Mouse (Mus musculus) heart, embryonic 15.5 days (tissue): ENCODE data around the gene Hist1h3c. TPM values are rescaled to one million over a fixed set of nuclear protein-coding genes. Genes with fewer than 3 reads are reported as not detected.
"Not testable (repeated sequence)": the region's sequence is repeated elsewhere in the genome, so short reads cannot be mapped to it uniquely, and the experiment has no call there.

Source experiments
- ATAC-seq: fragments of 200-750 bp; cut with Nextera tagmentation; replicated peaks from 2 replicates; pipeline ENCODE4 v1.8.0; 2017; ENCODE audit warnings: low read depth, moderate TSS enrichment; ENCODE audit not compliant: insufficient number of reproducible peaks, insufficient read depth, low FRiP score
- H3K27ac ChIP-seq: fragments of 300-500 bp; sonication (generic); 2 replicates; pipeline ENCODE4 v1.5.1; 2015; ENCODE audit warnings: mild to moderate bottlenecking, inconsistent platforms
- H3K27me3 ChIP-seq: fragments of 300-500 bp; sonication (generic); 2 replicates; pipeline ENCODE4 v1.6.1; 2015; ENCODE audit warnings: inconsistent platforms
- H3K36me3 ChIP-seq: fragments of 300-500 bp; sonication (generic); 2 replicates; pipeline ENCODE4 v1.6.1; 2015; ENCODE audit warnings: mild to moderate bottlenecking, inconsistent platforms
- H3K4me1 ChIP-seq: fragments of 300-500 bp; sonication (generic); replicated peaks from 2 replicates; pipeline ENCODE4 v1.6.1; 2015; ENCODE audit warnings: inconsistent platforms
- H3K4me2 ChIP-seq: fragments of 300-500 bp; sonication (generic); 2 replicates; pipeline ENCODE4 v1.6.1; 2015; ENCODE audit warnings: inconsistent platforms, mild to moderate bottlenecking, moderate library complexity
- H3K4me3 ChIP-seq: fragments of 300-500 bp; sonication (generic); 2 replicates; pipeline ENCODE4 v1.5.1; 2015; ENCODE audit warnings: mild to moderate bottlenecking, inconsistent platforms
- H3K9ac ChIP-seq: fragments of 300-500 bp; sonication (generic); 2 replicates; pipeline ENCODE4 v1.6.1; 2015; ENCODE audit warnings: mild to moderate bottlenecking, inconsistent platforms
- H3K9me3 ChIP-seq: fragments of 300-500 bp; sonication (generic); replicated peaks from 2 replicates; pipeline ENCODE4 v1.6.1; 2016; ENCODE audit warnings: inconsistent platforms
- WGBS: fragments of 180-500 bp; shearing (Covaris S2); methylation state at CpG from one replicate; pipeline ENCODE4 v1.1.7; 2015; ENCODE audit warnings: mixed read lengths; 5-methylcytosine and 5-hydroxymethylcytosine counted together
- polyA plus RNA-seq: library from polyadenylated mRNA; unstranded; fragments of >200 nt; fragmentation: Nextera tagmentation; extraction: Ambion mirVana; gene quantifications from 2 replicates; pipeline ENCODE4 v1.2.1, GENCODE M21; 2015

Hist1h3c gene
- polyA plus RNA-seq, 1 experiment from 2014 or later = 2.0 TPM

GRCm38 (mm10) chr13:23755000-23755399 lies 9.6 kb upstream of the Hist1h3c start:
- H3K4me1 ChIP-seq = peaks cover 15% of the 10 kb centered on the region
- no peak overlapping the region for H3K9ac ChIP-seq
- no peaks in the 10 kb centered on the region for H3K9me3 ChIP-seq
- H3K27ac ChIP-seq = no peak overlapping the region
- no peaks in the 10 kb centered on the region for H3K36me3 ChIP-seq
- ATAC-seq = no peak
- H3K4me3 ChIP-seq = no peak overlapping the region
- H3K27me3 ChIP-seq = no peaks in the 10 kb centered on the region
- H3K4me2 ChIP-seq = no peak overlapping the region

GRCm38 (mm10) chr13:23753314-23754078 lies 8.1 kb upstream of the Hist1h3c start:
- Histone ChIP-seq H3K9ac (no peak overlapping the region), H3K4me1 (peaks cover 13% of the 10 kb centered on the region), H3K4me2 (peak overlapping the region; percentile 79), H3K27ac (peak overlapping the region; percentile 3; the same call in 1 of the 2 replicates), H3K36me3 (no peaks in the 10 kb centered on the region), H3K9me3 (no peaks in the 10 kb centered on the region), H3K4me3 (no peak overlapping the region), H3K27me3 (no peaks in the 10 kb centered on the region)
- ATAC-seq = no peak
- WGBS = 57% methylated on average over 4 of the region's 4 CpGs

- 11% methylated on average over 6 of the region's 6 CpGs for WGBS
- peak overlapping the region; percentile 52 for H3K9ac ChIP-seq
- peak overlapping the region; percentile 68 for H3K27ac ChIP-seq
- no peaks in the 10 kb centered on the region for H3K9me3 ChIP-seq
- H3K4me1 ChIP-seq = peaks cover 17% of the 10 kb centered on the region
- no peaks in the 10 kb centered on the region for H3K36me3 ChIP-seq
- no peak for ATAC-seq
- peak overlapping the region; percentile 79 for H3K4me2 ChIP-seq
- H3K27me3 ChIP-seq = no peaks in the 10 kb centered on the region
- H3K4me3 ChIP-seq = peak overlapping the region; percentile 41
Observed at GRCm38 (mm10) chr13:23752742-23753172, 7.4 kb upstream of the Hist1h3c start.

GRCm38 (mm10) chr13:23752067-23752741 lies 6.8 kb upstream of the Hist1h3c start, which contains the start of gene Hist1h3b:
TSS of gene Hist1h3b (plus strand) at chr13:23752267.
- WGBS = under 1% methylated on average over 16 of the region's 47 CpGs
- ATAC-seq = peak; percentile 83
- not testable (repeated sequence) for H3K9me3 ChIP-seq, H3K27me3 ChIP-seq, H3K36me3 ChIP-seq
- Histone ChIP-seq H3K27ac (peak within 1 kb of the TSS; percentile 94), H3K4me3 (peak within 1 kb of the TSS; percentile 50), H3K9ac (peak within 1 kb of the TSS; percentile 59), H3K4me1 (peaks cover 15% of the 10 kb centered on the region), H3K4me2 (peak within 1 kb of the TSS; percentile 79)

GRCm38 (mm10) chr13:23751478-23751956 lies 6.1 kb upstream of the Hist1h3c start:
- H3K4me1 ChIP-seq = peaks cover 17% of the 10 kb centered on the region
- H3K27ac ChIP-seq = peak overlapping the region; percentile 94
- peak overlapping the region; percentile 79 for H3K4me2 ChIP-seq
- no peaks in the 10 kb centered on the region for H3K9me3 ChIP-seq
- H3K4me3 ChIP-seq = peak overlapping the region; percentile 50
- H3K36me3 ChIP-seq = no peaks in the 10 kb centered on the region
- ATAC-seq = no peak
- H3K27me3 ChIP-seq = no peaks in the 10 kb centered on the region
- H3K9ac ChIP-seq = peak overlapping the region; percentile 59
- 2% methylated on average over 11 of the region's 11 CpGs for WGBS

- H3K36me3 ChIP-seq, H3K9me3 ChIP-seq, H3K27me3 ChIP-seq: not testable (repeated sequence)
- peak within 1 kb of the TSS; percentile 94 for H3K27ac ChIP-seq
- H3K4me3 ChIP-seq = peak within 1 kb of the TSS; percentile 50
- WGBS = 2% methylated on average over 35 of the region's 47 CpGs
- H3K9ac ChIP-seq = peak within 1 kb of the TSS; percentile 59
- peaks cover 17% of the 10 kb centered on the region for H3K4me1 ChIP-seq
- H3K4me2 ChIP-seq = peak within 1 kb of the TSS; percentile 79
- ATAC-seq = peak; percentile 20; the same call in 1 of the 2 replicates
Observed at GRCm38 (mm10) chr13:23750839-23751477, 5.6 kb upstream of the Hist1h3c start, which contains the start of gene Hist1h2ab. TSS of gene Hist1h2ab (plus strand) at chr13:23751126.

GRCm38 (mm10) chr13:23749563-23750121 lies 4.2 kb upstream of the Hist1h3c start:
- no peak for ATAC-seq
- WGBS = 86% methylated on average over 5 of the region's 5 CpGs
- H3K4me2 ChIP-seq = no peak overlapping the region
- no peak overlapping the region for H3K4me3 ChIP-seq
- H3K27ac ChIP-seq = peak overlapping the region; percentile 42; the same call in 1 of the 2 replicates
- no peaks in the 10 kb centered on the region for H3K27me3 ChIP-seq
- peaks cover 20% of the 10 kb centered on the region for H3K4me1 ChIP-seq
- H3K9ac ChIP-seq = no peak overlapping the region
- no peaks in the 10 kb centered on the region for H3K36me3 ChIP-seq
- H3K9me3 ChIP-seq = no peaks in the 10 kb centered on the region

GRCm38 (mm10) chr13:23747892-23748288 lies 2.5 kb upstream of the Hist1h3c start:
- H3K27me3 ChIP-seq = no peaks in the 10 kb centered on the region
- H3K36me3 ChIP-seq = no peaks in the 10 kb centered on the region
- no peak overlapping the region for H3K9ac ChIP-seq
- H3K27ac ChIP-seq = peak overlapping the region; percentile 99
- H3K4me2 ChIP-seq = peak overlapping the region; percentile 70
- 12% methylated on average over 4 of the region's 4 CpGs for WGBS
- no peak for ATAC-seq
- H3K4me3 ChIP-seq = no peak overlapping the region
- H3K9me3 ChIP-seq = no peaks in the 10 kb centered on the region
- peaks cover 25% of the 10 kb centered on the region for H3K4me1 ChIP-seq

- Histone ChIP-seq H3K4me1 (peaks cover 21% of the 10 kb centered on the region), H3K27me3 (no peaks in the 10 kb centered on the region), H3K36me3 (no peaks in the 10 kb centered on the region), H3K4me3 (peak overlapping the region; percentile 39), H3K9ac (peak overlapping the region; percentile 50; the same call in 1 of the 2 replicates), H3K27ac (peak overlapping the region; percentile 99), H3K4me2 (peak overlapping the region; percentile 70), H3K9me3 (no peaks in the 10 kb centered on the region)
- WGBS = 7% methylated on average over 13 of the region's 13 CpGs
- peak; percentile 17 for ATAC-seq
Observed at GRCm38 (mm10) chr13:23747081-23747891, 1.9 kb upstream of the Hist1h3c start.
